Mouse (Mus musculus) megakaryocyte progenitor cell, adult 5-6 weeks (primary cell): ENCODE data around the gene Trim62. TPM values are rescaled to one million over a fixed set of nuclear protein-coding genes. Genes with fewer than 3 reads are reported as not detected.

ENCODE experiments used
- ATAC-seq: replicated peaks from 2 replicates; pipeline ENCODE4 v1.8.0; 2016; ENCODE audit warnings: mild to moderate bottlenecking, moderate TSS enrichment, inconsistent platforms; ENCODE audit not compliant: poor library complexity
- total RNA-seq, 2 experiments: library from RNA; stranded (forward) in 1 of 2; stranded (reverse) in 1 of 2; fragments of 157-497, 149-512 nt in 1 of 2; fragments of 200-1000 nt in 1 of 2; gene quantifications; 2 replicates each; pipeline versions ENCODE4 v1.2.3 to v1.2.4; 2015 to 2017

Trim62 gene
- total RNA-seq, 2 experiments from 2014 or later, result 0.33 to 0.62 TPM

DNA sequence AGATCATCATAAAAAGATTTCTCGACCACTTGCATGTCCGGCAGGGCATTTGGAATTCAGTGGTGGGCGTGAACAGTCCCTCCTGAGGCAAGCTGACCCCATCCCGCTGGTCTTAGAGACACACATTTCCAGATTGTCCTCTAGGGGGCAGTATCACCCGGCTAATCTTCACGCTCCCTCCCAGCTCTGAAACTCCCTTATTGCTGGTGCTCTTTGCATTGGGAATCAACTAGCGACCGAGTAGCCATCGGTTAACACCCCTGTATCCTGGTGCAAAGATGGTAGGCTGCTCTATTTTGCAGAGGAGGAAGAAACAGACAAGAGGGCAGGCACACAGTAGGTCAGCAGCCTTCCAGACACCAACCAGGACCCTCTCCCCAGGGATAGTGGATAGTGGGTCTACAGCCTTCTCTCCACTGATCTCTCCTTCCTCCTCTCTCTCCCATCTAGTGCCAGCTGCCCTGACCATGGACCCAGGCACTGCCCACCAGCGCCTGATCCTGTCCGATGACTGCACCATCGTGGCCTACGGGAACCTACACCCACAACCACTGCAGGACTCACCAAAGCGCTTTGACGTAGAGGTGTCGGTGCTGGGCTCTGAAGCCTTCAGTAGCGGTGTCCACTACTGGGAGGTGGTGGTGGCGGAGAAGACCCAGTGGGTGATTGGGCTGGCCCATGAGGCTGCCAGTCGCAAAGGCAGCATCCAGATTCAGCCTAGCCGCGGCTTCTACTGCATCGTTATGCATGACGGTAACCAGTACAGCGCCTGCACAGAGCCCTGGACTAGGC lies 25.4 kb downstream of the Trim62 start:
- ATAC-seq, result peak; percentile 85

DNA sequence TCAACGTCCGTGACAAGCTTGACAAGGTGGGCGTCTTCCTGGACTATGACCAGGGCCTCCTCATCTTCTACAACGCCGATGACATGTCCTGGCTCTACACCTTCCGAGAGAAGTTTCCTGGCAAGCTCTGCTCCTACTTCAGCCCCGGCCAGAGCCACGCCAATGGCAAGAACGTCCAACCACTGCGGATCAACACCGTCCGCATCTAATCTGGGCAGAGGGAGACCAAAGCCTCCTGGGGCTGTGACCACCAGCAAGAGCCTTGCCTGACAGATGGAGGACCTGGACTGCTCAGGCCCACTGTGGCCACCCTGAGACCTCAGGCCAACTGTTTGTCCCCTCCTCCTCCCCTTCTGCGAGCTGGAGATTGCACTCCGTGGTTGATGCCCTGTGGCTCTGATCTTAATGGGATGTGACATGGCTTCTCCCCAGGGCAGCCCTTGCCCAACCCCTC lies 26.0 kb downstream of the Trim62 start:
- no peak for ATAC-seq

DNA sequence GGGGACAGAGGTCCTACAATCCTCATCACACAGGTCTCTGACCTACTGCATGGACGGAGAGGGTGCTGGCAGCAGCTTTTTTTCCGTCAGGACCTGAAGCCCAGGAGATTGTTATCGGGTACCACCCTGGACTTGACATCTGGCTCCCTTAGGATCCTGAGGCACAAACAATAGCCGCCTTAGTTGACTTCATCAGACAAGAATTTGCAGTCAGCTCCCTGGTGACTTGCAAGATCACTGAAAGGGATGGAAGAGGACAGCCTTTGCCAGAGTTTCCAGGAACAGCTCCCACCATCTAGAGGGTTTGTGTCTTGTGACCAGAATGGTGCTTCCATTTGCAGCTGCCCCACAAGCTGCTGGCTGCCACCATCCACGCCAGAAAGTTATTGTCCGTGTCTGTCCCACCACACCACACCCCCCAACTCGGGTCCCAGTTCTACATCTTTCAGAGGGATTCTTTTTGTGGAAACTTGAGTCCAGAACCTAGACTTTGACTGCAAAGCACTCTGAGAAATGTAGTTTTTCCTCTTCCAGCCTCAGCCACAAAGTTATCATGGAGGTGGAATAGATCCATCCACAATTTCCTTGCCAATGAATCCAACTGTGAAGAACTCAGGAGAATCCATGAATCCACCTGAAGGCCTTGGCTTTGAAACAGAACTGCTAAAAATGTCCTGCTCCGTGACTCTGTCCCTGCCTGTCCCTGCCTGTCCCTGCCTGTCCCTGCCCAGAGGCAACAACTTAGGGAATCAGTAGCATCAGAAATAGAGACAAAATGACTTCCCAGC lies 27.1 kb downstream of the Trim62 start:
- no peak for ATAC-seq

DNA sequence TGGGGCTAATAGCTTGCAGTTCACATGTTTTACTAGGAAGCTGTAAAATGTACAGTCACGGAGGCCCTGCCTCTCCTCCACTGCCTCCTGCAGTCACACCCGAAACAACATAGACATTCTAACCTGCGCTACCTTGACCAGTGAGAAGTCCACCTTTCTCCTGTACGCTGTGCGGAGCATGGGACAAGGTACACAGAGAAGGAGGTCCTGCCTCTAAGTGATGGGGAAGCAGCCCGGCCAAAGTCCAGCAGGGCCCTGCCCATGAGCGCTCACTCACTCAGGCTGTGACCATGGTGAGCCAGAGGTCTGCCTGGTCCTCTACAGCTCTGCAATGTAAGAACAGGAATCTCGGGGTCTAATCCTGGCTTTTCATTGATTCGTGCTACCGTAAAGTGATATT lies 28.7 kb downstream of the Trim62 start:
- ATAC-seq, result no peak

DNA sequence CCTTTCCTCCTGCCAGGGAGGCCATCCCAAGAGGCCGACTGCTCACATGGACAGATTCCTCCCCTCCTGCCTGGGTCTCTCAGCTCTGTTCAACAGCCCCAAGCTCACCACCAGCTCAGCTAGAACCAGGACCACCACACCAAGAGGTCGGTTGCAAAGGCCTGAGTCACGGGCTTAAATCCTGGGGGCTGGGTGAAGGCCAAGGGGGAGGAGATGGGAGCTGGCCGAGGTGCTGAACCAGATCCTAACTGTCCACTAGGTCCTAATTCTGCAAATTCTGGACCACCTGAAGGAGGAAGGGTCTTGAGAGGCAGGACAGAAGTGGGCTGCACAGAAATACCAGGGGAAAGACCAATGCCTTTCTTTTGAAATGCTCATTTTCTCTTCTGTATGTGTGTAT lies 30.4 kb downstream of the Trim62 start:
- peak; percentile 64 for ATAC-seq

DNA sequence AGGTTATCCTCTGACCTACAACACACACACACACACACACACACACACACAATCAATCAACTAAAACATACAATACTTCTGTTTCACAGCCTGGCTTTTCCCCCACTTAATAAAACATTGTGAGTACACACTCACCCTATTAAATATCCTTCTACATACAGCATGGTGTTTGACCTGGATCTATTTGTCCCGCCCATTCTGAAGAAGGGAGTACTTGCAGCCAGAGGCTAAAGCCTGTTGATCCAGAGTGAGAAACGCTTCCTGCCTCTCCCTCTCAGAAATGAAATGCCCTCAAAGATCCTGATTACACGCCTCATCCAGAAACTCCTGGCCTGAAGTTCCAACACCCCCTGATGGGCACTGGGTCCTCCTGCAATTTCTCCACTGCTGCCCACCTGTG lies 33.7 kb downstream of the Trim62 start:
- no peak for ATAC-seq

GRCm38 (mm10) chr4:128917756-128918155 lies 34.4 kb downstream of the Trim62 start:
- ATAC-seq, result no peak

- no peak for ATAC-seq
Measured at GRCm38 (mm10) chr4:128918187-128918586, 34.8 kb downstream of the Trim62 start.

- ATAC-seq, result no peak
Measured at GRCm38 (mm10) chr4:128919106-128919505, 35.7 kb downstream of the Trim62 start.

GRCm38 (mm10) chr4:128923603-128924002 lies 40.2 kb downstream of the Trim62 start:
- ATAC-seq, result no peak

GRCm38 (mm10) chr4:128924841-128925606 lies 41.6 kb downstream of the Trim62 start:
- peak; percentile 100 for ATAC-seq

- ATAC-seq, result no peak
Measured at GRCm38 (mm10) chr4:128932783-128933182, 49.4 kb downstream of the Trim62 start.

DNA sequence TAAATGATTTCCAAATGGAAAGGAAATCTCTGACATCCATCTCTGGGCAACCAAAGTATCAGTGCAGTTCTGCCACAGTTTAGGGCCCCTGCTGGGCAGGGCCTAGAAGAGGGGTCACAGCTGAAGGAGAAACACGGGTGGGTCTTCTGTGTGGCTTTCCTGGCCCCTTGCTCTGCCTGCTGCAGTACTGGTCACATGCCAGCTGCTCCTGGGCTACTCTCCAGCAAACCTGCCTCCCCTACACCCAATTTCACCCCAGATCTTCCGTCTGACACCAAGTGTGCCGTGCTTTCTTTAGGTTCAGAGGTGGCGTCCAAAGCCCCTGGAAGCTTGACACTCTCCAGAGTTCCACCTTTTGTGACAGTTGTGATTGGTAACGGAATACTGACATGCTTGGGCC lies 52.2 kb downstream of the Trim62 start:
- no peak for ATAC-seq

DNA sequence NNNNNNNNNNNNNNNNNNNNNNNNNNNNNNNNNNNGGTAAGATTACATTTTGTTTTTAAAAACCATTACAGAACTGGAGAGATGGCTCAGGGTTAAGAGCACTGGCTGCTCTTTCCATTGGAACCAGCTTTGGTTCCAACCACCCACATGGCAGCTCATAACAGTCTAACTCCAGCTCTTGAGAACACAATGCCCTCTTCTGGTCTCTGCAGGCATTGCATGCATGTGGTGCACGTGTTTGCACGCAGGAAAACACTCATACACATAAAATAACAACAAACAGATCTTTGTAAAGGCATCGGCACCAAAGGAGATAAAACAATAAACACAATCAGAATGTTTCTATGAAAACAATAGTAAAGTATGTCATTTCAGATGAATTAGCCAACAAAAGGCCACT lies 59.0 kb downstream of the Trim62 start:
- ATAC-seq, result no peak

DNA sequence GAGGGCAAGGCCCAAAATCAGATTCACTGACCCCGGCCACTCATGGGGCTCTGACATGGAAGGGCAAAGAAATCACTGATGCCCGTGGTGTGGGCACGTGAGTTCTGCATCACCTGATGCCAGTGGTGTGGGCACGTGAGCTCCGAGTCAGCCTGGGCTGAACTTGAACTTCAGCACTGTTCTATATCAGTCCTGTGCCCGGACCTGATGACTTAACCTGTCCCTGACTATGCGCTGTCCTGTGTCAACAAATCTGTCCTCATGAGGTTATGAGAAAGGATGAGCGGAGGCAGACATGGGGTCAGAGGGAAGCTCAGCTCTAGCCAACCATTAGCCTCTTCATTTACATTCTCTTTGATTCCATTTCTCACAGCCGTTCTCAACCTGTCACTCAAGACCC lies 63.4 kb downstream of the Trim62 start:
- no peak for ATAC-seq

DNA sequence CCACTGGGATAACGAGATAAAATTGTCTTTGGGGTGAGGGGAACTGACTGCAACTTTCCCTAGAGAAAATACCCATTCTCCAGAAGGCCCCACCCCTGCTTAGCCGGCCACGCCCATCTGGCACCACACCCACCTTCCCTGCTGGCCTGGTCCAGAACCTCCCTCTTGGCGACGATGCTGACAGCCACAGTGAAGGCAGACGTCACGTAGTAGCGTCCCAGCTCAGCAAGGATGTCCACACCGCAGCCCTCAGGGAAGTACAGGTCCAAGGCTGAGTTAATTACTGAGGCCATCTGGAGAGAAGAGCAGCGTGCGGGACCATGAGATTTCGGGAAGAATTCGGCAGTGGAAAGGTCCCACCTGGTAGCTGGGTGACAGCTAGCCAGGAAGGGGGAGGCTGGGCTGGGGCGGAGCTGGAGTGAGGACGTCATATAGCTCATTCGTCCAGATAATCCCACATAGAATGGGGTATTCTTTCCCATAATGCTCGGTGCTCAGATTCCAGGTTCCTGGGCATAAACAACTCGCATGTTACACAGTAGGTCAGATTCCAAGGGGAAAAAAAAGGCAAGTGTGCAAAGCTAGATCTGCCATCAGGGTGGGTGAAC lies 64.0 kb downstream of the Trim62 start:
- peak; percentile 69 for ATAC-seq

DNA sequence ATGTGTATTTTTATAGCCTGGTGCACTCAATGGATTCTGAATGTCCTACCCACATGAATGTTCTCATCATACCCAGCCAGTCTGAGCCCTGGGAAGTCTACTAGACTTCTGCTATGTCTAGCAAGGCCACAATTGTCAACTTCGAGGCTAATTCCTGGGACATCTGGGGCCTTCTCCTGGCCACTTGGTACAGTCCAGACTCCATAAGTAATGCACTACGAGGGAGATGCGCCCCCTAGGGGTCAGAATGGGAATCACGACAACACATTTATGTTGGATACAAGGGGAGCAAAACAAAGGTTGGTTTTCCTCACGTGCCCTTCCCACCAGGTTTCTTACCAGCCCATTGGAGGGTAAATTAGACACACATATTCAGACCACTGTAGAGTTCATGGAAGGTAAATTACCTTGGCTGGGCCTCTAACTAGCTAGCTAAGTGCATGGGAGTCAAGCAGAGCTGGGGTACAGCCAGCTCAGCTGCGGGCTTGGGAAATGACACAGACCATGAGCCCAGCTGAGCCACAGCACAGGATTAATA lies 64.8 kb downstream of the Trim62 start:
- ATAC-seq, result peak; percentile 61

DNA sequence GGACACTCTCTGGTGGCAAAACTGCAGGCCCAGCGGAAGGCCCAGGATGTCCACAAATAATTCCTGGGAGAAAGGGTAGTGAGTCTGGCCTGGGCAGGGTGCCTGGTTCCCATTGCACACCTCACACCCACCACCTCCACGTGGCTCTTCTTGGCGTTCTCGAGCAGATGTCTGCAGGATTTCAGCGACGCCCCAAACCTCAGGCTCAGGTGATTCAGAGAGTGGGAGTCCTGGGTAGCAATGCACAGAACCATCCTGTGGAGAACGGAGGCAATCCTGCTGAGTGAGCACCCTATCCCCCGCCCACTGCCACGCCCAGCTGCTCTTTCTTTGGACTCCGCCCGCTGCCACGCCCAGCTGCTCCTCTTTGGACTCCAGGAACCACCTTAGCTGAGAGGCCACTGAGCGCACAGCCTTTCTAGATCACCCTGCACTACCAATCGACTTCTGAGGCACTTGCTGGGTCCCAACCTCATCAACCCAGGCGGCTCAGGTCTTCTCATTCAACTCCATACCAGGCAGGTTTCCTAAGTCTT lies 66.2 kb downstream of the Trim62 start:
- ATAC-seq, result peak; percentile 68

DNA sequence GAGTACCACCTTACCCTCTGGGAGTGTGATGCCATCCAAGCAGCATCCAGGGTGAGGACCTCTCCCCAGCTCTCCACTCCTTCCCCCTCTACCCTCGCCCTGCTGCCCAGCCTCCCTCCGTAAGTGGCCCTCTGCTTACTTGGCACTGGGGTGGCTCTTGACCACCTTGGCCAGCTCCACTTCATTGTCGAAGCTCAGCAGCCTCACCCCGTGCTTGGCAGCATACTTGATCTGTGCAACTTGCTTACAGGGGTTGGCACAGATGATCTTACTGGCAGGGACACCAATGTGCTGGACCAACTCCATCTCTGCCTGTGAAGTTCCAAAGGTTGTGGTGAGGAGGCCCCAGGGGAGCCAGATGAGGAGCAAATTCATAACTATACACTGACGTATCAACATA lies 67.1 kb downstream of the Trim62 start:
- ATAC-seq, result no peak

DNA sequence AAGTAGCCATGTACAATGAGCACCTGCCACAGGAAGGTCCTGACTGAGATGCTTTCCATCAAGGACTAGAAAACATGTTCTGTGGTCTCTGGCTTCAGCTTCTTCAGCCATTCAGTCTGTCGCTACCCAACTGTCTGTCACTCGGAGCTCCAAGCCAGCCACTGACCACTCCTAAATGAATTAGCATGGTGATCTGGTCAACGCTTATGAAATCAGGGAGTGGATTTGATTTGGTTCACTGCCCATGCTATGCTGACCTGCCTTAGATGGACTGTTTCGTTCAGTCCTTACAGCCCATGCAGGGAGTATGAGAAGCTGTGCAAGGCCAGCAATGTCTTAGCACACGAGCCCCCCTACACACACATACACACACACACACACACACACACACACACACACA lies 70.5 kb downstream of the Trim62 start:
- no peak for ATAC-seq
